Comparison of ENCODE assay signal across 16 mouse cellular contexts in the genomic region with DNA sequence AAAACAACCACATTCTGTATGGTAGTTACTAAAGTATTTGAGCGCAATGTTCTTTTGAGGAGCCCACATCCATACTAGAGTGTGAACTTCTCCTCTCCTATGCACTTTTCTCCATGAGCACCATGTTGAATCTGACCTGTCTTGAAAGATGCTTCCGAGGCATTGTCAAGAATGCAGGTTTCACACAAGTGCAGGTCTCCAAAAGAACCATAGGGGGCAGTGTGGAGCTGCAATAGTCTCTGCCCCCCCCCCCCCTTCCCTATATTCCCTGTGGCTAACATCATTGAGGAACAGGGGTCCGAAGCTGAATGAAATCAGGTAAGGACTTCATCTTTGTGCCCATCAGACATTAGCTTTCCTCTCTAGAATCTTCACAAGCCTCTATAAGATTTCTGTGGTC.
DNase-seq lines count a peak whose midpoint lies in the region; ATAC-seq and TF ChIP-seq lines count a peak whose summit lies in the region.
"Had no signal": no experiment of that assay in that cellular context is flagged by ENCODE, and none has a peak within 500 bp of the region (broad histone marks: within the 10 kb centered on the region; RNA-seq: fewer than 3 reads in every experiment).

No protein-coding gene starts in this region.

- no peak overlapping the region for H3K27ac ChIP-seq in gastrocnemius, adult 2 months
- H3K27ac ChIP-seq in liver, embryonic 14.5 days, result no peak overlapping the region
- H3K27ac ChIP-seq in liver, embryonic 11.5 days (ENCODE audit: low read depth, low read length), result no peak overlapping the region
- H3K27ac ChIP-seq in ES-Bruce4 (ENCODE audit: insufficient read depth, low read length), result no peak overlapping the region
- H3K27ac ChIP-seq: midbrain, embryonic 12.5 days; neural tube, embryonic 12.5 days had no signal

- H3K9ac ChIP-seq in liver, embryonic 14.5 days (replicated peaks), result no peak overlapping the region
- no peak overlapping the region for H3K9ac ChIP-seq in liver, embryonic 11.5 days (ENCODE audit: low read depth, low read length)
- H3K9ac ChIP-seq in ES-Bruce4 (ENCODE audit: low read depth, poor library complexity, severe bottlenecking), result no peak overlapping the region
- H3K9ac ChIP-seq: midbrain, embryonic 12.5 days; neural tube, embryonic 12.5 days had no signal

- POLR2A ChIA-PET in Patski (lab: Charles Lee), result no interaction called here

- no peaks in the 10 kb centered on the region for H3K36me3 ChIP-seq in liver, embryonic 14.5 days (replicated peaks; ENCODE audit: control insufficient read depth, insufficient read depth, low read depth)
- no peaks in the 10 kb centered on the region for H3K36me3 ChIP-seq in liver, embryonic 11.5 days (ENCODE audit: control insufficient read depth, insufficient read depth, low read length)
- no peaks in the 10 kb centered on the region for H3K36me3 ChIP-seq in ES-Bruce4 (ENCODE audit: control insufficient read depth, insufficient read depth, low read length, poor library complexity, severe bottlenecking)
- H3K36me3 ChIP-seq: midbrain, embryonic 12.5 days; neural tube, embryonic 12.5 days had no signal

- WGBS in liver, embryonic 14.5 days (ENCODE audit: insufficient replicate concordance), result 60% methylated on average over 3 of the region's 3 CpGs
- WGBS in liver, embryonic 11.5 days, result 78% methylated on average over 3 of the region's 3 CpGs

- no peak for TF ChIP-seq POLR2A in ES-Bruce4 (IDR thresholded peaks at IDR 0.05; ENCODE audit: insufficient read depth, low read length)

- TF ChIP-seq CTCF in gastrocnemius, adult 2 months (IDR thresholded peaks at IDR 0.05), result peak; percentile 76
- peak; percentile 47; the same call in 1 of the 2 replicates for TF ChIP-seq CTCF in liver, embryonic 14.5 days (IDR thresholded peaks at IDR 0.05; ENCODE audit: low read depth)
- peak; percentile 9 for TF ChIP-seq CTCF in ES-Bruce4 (IDR thresholded peaks at IDR 0.05; ENCODE audit: low read depth, low read length)
- TF ChIP-seq CTCF in Patski (IDR thresholded peaks at IDR 0.05), result peak; percentile 62

- intact Hi-C loops in gastrocnemius, adult 2 months (cut with DNase I), result loop anchor here (5.0 kb wide), 2 partner anchors 345 to 530 kb away; no protein-coding TSS in a partner anchor

- no peak overlapping the region for H3K4me2 ChIP-seq in liver, embryonic 14.5 days (ENCODE audit: low read depth)
- H3K4me2 ChIP-seq in liver, embryonic 11.5 days, result no peak overlapping the region
- H3K4me2 ChIP-seq: midbrain, embryonic 12.5 days; neural tube, embryonic 12.5 days had no signal

- peaks cover 0 to 4% of the 10 kb centered on the region in 2 experiments; a peak in 2 of 4 replicates for H3K4me1 ChIP-seq in liver, embryonic 14.5 days (replicated peaks; ENCODE audit: control insufficient read depth in 2 of 2, insufficient read depth in 2 of 2, low read length in 1 of 2)
- H3K4me1 ChIP-seq in liver, embryonic 11.5 days (replicated peaks; ENCODE audit: control insufficient read depth, insufficient read depth, low read length), result no peaks in the 10 kb centered on the region; the same call in 1 of the 2 replicates
- no peaks in the 10 kb centered on the region for H3K4me1 ChIP-seq in ES-Bruce4 (ENCODE audit: control insufficient read depth, insufficient read depth, low read length)
- H3K4me1 ChIP-seq: midbrain, embryonic 12.5 days had no signal

- no peak overlapping the region for H3K4me3 ChIP-seq in gastrocnemius, adult 2 months
- H3K4me3 ChIP-seq in liver, embryonic 14.5 days (ENCODE audit: insufficient read depth in 1 of 2, low read depth in 2 of 2, low read length in 2 of 2), result no peak overlapping the region
- H3K4me3 ChIP-seq in liver, embryonic 11.5 days (ENCODE audit: low read depth, low read length), result no peak overlapping the region
- H3K4me3 ChIP-seq in ES-Bruce4 (ENCODE audit: low read depth, low read length), result no peak overlapping the region
- H3K4me3 ChIP-seq: midbrain, embryonic 12.5 days; neural tube, embryonic 12.5 days had no signal

- H3K27me3 ChIP-seq in liver, embryonic 14.5 days (ENCODE audit: control insufficient read depth, insufficient read depth, low read length), result no peaks in the 10 kb centered on the region
- H3K27me3 ChIP-seq in liver, embryonic 11.5 days (replicated peaks; ENCODE audit: control insufficient read depth, insufficient read depth, low read length), result no peaks in the 10 kb centered on the region
- H3K27me3 ChIP-seq in ES-Bruce4 (ENCODE audit: control insufficient read depth, insufficient read depth, low read length, poor library complexity, severe bottlenecking) (no peaks in the 10 kb centered on the region), Patski (no peaks in the 10 kb centered on the region)
- H3K27me3 ChIP-seq: midbrain, embryonic 12.5 days; neural tube, embryonic 12.5 days had no signal

- no peak for TF ChIP-seq EP300 in liver, embryonic 14.5 days (IDR thresholded peaks at IDR 0.05; ENCODE audit: low read depth)
- TF ChIP-seq EP300 in ES-Bruce4 (IDR thresholded peaks at IDR 0.05; ENCODE audit: insufficient read depth, low read depth, low read length), result no peak

- no peak for DNase-seq in gastrocnemius, adult 2 months
- no peak for DNase-seq in gastrocnemius, postnatal 10 days
- no peak for DNase-seq in liver, embryonic 14.5 days (ENCODE audit: low read depth in 3 of 3, low spot score in 3 of 3)
- no peak for DNase-seq in liver, embryonic 11.5 days (ENCODE audit: low spot score)
- DNase-seq in Patski (ENCODE audit: low read depth, low spot score), result no peak
- DNase-seq in layer of hippocampus, postnatal 10 days (ENCODE audit: low spot score in 2 of 2), result no peak
- DNase-seq: embryo, embryonic 11 days; heart, adult 18-20 months; heart, postnatal 36 days; kidney, adult 8-10 months; lung, postnatal 10 days had no signal

- in situ Hi-C loops in Patski (cut with MboI; ENCODE audit: low pct_unique_long_range_greater_than_20kb), result loop anchor here (10.0 kb wide), 1 partner anchor 533 kb away; no protein-coding TSS in a partner anchor

- no peaks in the 10 kb centered on the region for H3K9me3 ChIP-seq in liver, embryonic 14.5 days (ENCODE audit: control insufficient read depth, low read length)
- H3K9me3 ChIP-seq in liver, embryonic 11.5 days (ENCODE audit: control insufficient read depth, low read length), result no peaks in the 10 kb centered on the region
- H3K9me3 ChIP-seq in ES-Bruce4 (replicated peaks; ENCODE audit: control insufficient read depth, insufficient read depth, low read length, poor library complexity, severe bottlenecking), result no peaks in the 10 kb centered on the region
- H3K9me3 ChIP-seq: G1E; midbrain, embryonic 12.5 days; neural tube, embryonic 12.5 days had no signal

- no peak for ATAC-seq in liver, embryonic 14.5 days (ENCODE audit: insufficient read depth)
- no peak for ATAC-seq in liver, embryonic 11.5 days (replicated peaks; ENCODE audit: low FRiP score)
- no peak for ATAC-seq in Patski
- no peak for ATAC-seq in erythroid progenitor cell, adult 5-6 weeks (replicated peaks; ENCODE audit: low FRiP score, poor library complexity, severe bottlenecking)

- CTCF ChIA-PET in Patski (lab: Charles Lee), result interaction anchor here (0.8 to 1.5 kb wide), 2 partner anchors 19 to 53 kb away, joined by 3 read pairs; no protein-coding TSS in a partner anchor

Comparison
In these comparisons a context has a peak if more than half of its experiments do, and no peak if none do; other contexts are left out.
1. CTCF ChIP-seq: peak in every context shown above with its lines; median percentile 76 in gastrocnemius, adult 2 months; 62 in Patski; 47 in liver, embryonic 14.5 days; 9 in ES-Bruce4.